Mouse (Mus musculus) adrenal gland, postnatal 25 days (tissue): ENCODE data around the gene 4921539E11Rik. TPM values are rescaled to one million over a fixed set of nuclear protein-coding genes. Genes with fewer than 3 reads are reported as not detected.

ENCODE experiments used
- DNase-seq: peaks from one replicate; pipeline ENCODE4 v3.0.0; 2021; ENCODE audit warnings: mixed read lengths
- long read RNA-seq: library from polyadenylated mRNA; stranded (forward); transcript quantifications from one replicate; pipeline ENCODE4 v2.0.0, GENCODE M21; 2021
- total RNA-seq: library from RNA; stranded (reverse); gene quantifications from 2 replicates; pipeline ENCODE4 v1.2.3, GENCODE M21; 2021

4921539E11Rik gene
- not detected in 2 replicates for total RNA-seq
- long read RNA-seq, result 0 reads

DNA sequence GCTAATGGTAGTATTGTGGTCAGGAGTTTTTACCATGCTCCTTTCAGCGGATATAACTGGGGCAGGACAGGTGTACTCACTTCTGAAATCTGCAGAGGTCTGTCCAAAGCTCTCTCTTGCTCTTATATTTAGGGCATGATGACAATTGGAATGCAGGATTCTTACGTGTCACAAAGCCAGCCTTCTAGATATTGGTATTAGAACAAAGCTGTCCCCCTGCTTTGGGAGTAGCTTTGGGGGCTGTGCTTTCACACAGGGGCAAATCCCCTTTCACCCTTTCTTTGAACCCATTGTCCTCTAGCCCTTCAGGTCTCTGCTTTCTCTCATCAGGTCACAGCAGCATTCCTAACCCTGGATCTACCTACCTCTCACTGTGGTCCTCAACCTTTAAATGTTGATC is at the start of gene 4921539E11Rik:
TSS of gene 4921539E11Rik (minus strand) at position 101 of the 400 bp plus-strand sequence.
- DNase-seq, result no peak

DNA sequence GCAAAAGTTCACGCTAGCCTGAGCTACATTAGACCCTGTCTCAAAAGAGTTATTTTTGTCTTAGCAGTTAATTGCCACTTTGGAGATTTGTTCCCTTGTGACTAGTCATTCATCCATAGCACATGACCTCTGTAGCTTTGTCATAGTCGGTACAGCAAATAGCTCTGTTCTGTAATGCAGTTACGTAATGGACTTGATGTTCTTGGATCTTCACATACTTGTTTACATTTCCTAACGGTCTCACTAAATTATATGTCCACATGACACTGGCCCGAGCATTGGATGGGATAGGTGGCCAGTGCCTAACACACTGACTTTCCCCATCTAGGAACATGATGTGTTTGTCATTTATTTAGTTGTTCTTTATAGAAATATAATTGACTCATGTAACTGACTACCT is 44.5 kb upstream of the 4921539E11Rik start:
- no peak for DNase-seq

DNA sequence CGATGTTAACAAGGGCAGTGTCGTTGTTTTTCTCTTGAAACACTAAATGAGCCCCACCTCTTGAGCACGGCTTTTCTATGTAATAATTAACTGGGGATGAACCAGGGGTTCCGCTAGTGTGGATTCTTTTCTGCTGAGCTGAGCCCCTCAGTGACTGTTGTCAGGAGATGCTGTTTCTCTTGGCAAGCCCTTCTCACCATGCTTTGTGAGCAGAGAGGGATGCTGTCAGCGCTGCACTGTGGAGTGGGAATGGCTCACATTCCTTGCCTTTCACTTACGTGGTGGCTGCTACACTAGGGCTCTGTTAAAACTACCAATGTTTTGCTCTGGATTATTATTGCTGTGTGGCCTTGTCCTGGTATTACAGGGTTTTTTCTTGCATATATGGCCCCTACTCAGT is 38.7 kb upstream of the 4921539E11Rik start:
- no peak for DNase-seq

DNA sequence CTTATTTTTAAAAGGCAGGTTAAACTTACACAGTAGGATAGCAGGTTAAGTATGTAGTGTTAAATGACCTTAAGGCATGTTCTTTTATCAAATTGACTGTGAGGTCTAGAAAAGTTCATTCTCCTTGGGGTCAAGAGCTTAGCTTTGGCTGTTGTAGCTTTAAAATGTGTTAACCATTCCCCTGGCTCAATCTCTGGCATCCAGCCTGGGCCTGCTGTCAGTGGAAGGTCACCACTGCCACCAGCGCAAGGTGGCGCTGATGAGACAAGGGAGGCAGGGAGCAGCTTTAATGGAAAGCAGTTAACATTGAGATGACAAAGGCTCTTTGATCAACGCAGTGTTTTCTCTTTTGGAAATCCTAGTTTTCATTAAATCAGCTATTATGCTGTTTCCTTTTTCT is 36.3 kb upstream of the 4921539E11Rik start:
- DNase-seq, result peak; percentile 80

GRCm38 (mm10) chr4:103324688-103325451 is 34.2 kb upstream of the 4921539E11Rik start:
- no peak for DNase-seq

DNA sequence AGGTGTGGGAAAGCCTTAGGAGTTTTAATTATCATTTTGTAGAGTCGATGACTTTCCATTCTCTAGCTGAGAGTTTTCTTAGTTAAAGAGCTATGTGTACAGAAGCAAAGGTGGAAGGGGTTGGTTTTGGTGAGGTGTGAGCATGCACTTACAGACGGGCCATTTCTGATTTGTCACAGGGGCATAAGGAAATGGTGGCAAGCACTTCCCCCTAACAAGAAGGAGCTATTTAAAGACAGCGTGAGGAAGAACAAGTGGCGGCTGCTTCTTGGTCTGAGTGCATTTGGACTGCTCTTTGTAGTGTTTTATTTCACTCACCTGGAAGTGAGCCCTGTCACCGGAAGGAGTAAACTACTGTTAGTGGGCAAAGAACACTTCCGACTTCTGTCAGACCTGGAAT is 30.8 kb upstream of the 4921539E11Rik start:
- no peak for DNase-seq

DNA sequence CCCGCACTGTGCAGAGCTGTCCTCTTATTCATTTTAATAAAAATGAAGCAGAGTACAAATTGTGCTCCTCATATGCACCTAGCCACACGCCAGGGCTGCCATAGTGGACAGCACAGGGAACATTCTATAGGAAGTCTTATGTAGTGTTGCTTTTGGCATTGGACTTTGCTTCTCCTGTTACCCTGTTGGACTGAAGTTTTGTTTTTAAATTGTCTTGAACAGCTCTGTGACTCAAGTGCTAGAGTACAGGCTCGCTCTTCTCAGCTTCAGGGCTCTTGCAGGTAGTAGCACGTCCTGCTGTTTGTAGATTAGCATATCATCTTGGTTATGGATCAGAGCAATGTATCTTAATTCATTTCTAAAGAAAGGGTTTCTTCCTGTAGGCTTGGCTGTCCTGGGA is 25.2 kb upstream of the 4921539E11Rik start:
- no peak for DNase-seq

DNA sequence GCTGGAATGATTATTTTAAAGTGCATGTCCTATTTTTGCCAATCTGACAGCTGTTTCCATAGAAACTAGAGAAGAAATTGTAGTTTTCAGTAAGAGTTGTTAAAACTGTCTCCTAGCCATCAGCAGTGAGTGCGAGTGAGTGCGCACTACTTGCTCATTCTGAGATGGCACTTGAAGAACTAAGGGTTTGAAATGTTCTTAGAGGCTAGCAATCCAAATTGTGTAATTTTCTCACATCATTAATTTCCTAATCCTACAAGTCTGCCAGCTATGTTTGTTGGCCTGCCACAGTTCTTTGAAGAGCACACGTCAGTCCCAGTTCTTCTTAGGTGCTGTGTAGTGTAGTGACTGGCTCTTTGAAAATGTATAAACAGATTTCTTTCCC is 23.9 kb upstream of the 4921539E11Rik start:
- DNase-seq, result no peak

- peak; percentile 99 for DNase-seq
These were observed 23.2 kb upstream of the 4921539E11Rik start, which contains the start of gene Oma1 for GRCm38 (mm10) chr4:103313587-103314525. TSS of gene Oma1 (plus strand) at chr4:103313812.

GRCm38 (mm10) chr4:103303851-103304250 is 13.2 kb upstream of the 4921539E11Rik start:
- no peak for DNase-seq

DNA sequence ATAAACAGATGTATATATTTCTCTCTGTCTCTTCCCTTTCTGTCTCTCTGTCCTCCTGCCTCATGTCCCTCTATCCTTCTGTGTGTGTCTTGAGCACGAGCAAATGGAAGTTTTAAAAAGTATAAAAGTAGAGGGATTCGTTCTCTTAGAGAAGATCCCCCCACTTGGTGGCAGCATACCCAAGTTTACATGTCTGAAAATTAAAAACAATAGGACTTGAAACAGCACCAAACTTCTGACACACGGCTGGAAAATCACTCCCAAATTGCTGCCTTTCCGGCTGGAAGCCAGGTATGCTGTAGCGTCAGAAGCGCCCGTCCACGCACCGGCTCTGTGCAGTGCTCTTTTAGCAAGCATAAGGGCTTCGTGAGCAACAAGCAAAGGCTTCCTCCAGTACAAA is 8.7 kb upstream of the 4921539E11Rik start:
- no peak for DNase-seq

DNA sequence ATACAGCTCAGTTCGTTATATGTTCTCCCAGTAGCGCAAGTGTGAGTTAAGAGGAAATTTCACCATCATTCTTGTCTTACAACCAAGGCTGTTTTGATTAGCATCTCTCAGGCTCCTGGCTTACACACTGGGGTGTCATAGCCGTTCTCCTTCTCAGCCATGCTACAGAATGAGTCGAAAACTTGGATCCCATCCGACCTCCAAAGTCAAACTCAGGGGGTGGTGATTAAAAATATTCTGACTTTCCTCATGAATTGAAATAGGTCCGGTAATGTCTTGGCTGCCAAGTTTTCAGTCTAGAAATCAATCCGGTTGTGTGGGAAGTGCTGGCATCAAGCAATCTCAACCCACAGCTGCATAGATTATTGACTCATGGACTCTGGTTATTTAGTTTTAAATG is 2.3 kb downstream of the 4921539E11Rik start:
- DNase-seq, result no peak

GRCm38 (mm10) chr4:103273021-103273420 is 17.6 kb downstream of the 4921539E11Rik start:
- no peak for DNase-seq

DNA sequence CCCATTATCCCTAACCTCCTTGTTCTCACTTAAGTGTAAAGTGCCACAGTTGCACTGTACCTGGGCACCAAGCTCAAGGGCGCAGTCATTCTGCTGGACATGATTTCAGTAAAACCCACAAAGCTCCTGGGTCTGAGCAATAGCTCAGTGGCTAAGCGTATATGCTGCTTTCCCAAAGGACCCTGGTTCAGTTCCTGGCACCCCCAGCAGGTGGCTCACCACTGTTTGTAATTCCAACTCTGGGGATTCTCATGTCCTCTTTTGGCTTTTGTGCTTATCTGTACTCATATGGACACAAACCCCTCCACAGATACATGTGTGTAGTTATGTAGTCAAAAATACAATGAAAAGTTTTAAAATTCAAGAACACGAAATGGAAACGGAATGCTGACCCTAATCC is 21.3 kb downstream of the 4921539E11Rik start:
- DNase-seq, result no peak

- no peak for DNase-seq
These were observed 25.5 kb downstream of the 4921539E11Rik start for GRCm38 (mm10) chr4:103265166-103265565.

GRCm38 (mm10) chr4:103263812-103264396 is 26.8 kb downstream of the 4921539E11Rik start:
- DNase-seq, result no peak

DNA sequence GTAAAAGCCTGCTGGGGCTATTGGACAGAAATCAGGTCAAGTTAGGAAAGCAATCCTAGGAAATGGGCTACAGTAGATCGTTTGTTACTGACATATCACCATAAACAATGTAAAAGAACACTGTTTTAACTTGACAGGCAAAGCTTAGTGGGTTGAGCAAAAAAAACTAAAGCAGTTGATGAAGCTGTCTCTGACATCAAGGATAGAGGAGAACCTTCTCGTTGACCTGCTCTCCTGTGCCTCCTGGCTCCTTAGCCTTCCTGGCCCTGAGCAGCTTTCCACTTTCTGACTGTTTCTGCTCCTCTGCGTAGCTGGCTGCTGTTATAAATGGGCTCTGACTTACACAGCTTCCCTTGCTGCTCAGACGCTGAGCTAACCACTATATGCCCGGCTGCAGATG is 27.3 kb downstream of the 4921539E11Rik start:
- no peak for DNase-seq

- DNase-seq, result no peak
These were observed 31.8 kb downstream of the 4921539E11Rik start for GRCm38 (mm10) chr4:103258817-103259216.

- DNase-seq, result no peak
These were observed 36.8 kb downstream of the 4921539E11Rik start for GRCm38 (mm10) chr4:103253846-103254245.

- DNase-seq, result peak; percentile 29
These were observed 41.1 kb downstream of the 4921539E11Rik start for GRCm38 (mm10) chr4:103249436-103250085.

GRCm38 (mm10) chr4:103247813-103248212 is 42.9 kb downstream of the 4921539E11Rik start:
- no peak for DNase-seq

GRCm38 (mm10) chr4:103247249-103247648 is 43.4 kb downstream of the 4921539E11Rik start:
- DNase-seq, result no peak
